Mouse (Mus musculus) MEL (cell line): ENCODE measurements at regions not wholly inside any gene's neighbourhood (a gene's known extent, or its start where the extent isn't known, plus 50 kb on each side); places are given as distances from the start of the nearest gene placed in this dataset.

ENCODE experiments used
- CTCF ChIP-seq, 3 experiments: IDR thresholded peaks in 2 of 3; conservative IDR thresholded peaks in 1 of 3; 2 replicates each; pipeline ENCODE4 v1.5.1; 2011 to 2012; ENCODE audit warnings: low read length in 3 of 3, low read depth in 2 of 3, mild to moderate bottlenecking in 2 of 3, improper control_type of control experiment in 1 of 3, inconsistent platforms in 1 of 3, mixed read lengths in 1 of 3, moderate library complexity in 1 of 3; ENCODE audit not compliant: control insufficient read depth in 1 of 3, insufficient read depth in 1 of 3, poor library complexity in 1 of 3, severe bottlenecking in 1 of 3
- E2F4 ChIP-seq: IDR thresholded peaks from 2 replicates; pipeline ENCODE4 v1.6.1; 2011; ENCODE audit warnings: low read depth, low read length, improper control_type of control experiment, borderline replicate concordance
- ETS1 ChIP-seq: IDR thresholded peaks from 2 replicates; pipeline ENCODE4 v1.6.1; 2012; ENCODE audit warnings: low read depth, mild to moderate bottlenecking, inconsistent platforms, low read length, improper control_type of control experiment, moderate library complexity
- MAX ChIP-seq: IDR thresholded peaks from 2 replicates; pipeline ENCODE4 v1.6.1; 2011; ENCODE audit warnings: low read length, improper control_type of control experiment
- POLR2A ChIP-seq, 2 experiments: IDR thresholded peaks; 2 replicates each; pipeline ENCODE4 v1.6.1; 2011 to 2012; ENCODE audit warnings: low read length in 2 of 2, mild to moderate bottlenecking in 2 of 2, control low read depth in 1 of 2, improper control_type of control experiment in 1 of 2, low read depth in 1 of 2, moderate library complexity in 1 of 2; ENCODE audit not compliant: control insufficient read depth in 1 of 2, insufficient read depth in 1 of 2, poor library complexity in 1 of 2
- POLR2AphosphoS2 ChIP-seq: IDR thresholded peaks from 2 replicates; pipeline ENCODE4 v1.6.1; 2011; ENCODE audit warnings: low read length, improper control_type of control experiment
- SIN3A ChIP-seq: IDR thresholded peaks from 2 replicates; pipeline ENCODE4 v1.6.1; 2012; ENCODE audit warnings: low read length, improper control_type of control experiment, inconsistent platforms
- SMC3 ChIP-seq: IDR thresholded peaks from 2 replicates; pipeline ENCODE4 v1.6.1; 2011; ENCODE audit warnings: low read depth, low read length, improper control_type of control experiment
- TBP ChIP-seq: IDR thresholded peaks from 2 replicates; pipeline ENCODE4 v1.8.0; 2011; ENCODE audit warnings: low read depth, low read length, improper control_type of control experiment
- TCF12 ChIP-seq: IDR thresholded peaks from 2 replicates; pipeline ENCODE4 v1.6.1; 2014; ENCODE audit warnings: low read depth, mild to moderate bottlenecking, inconsistent platforms, low read length, improper control_type of control experiment, moderate library complexity
- UBTF ChIP-seq: IDR thresholded peaks from 2 replicates; pipeline ENCODE4 v1.6.1; 2012; ENCODE audit warnings: low read depth, mild to moderate bottlenecking, inconsistent platforms, low read length, improper control_type of control experiment, moderate library complexity, borderline replicate concordance; ENCODE audit not compliant: insufficient read depth
- ZC3H11A ChIP-seq: IDR thresholded peaks from 2 replicates; pipeline ENCODE4 v1.6.1; 2012; ENCODE audit warnings: low read depth, mild to moderate bottlenecking, inconsistent platforms, low read length, improper control_type of control experiment
- ZNF384 ChIP-seq: IDR thresholded peaks from 2 replicates; pipeline ENCODE4 v1.6.1; 2012; ENCODE audit warnings: low read depth, mild to moderate bottlenecking, inconsistent platforms, low read length, improper control_type of control experiment

DNA sequence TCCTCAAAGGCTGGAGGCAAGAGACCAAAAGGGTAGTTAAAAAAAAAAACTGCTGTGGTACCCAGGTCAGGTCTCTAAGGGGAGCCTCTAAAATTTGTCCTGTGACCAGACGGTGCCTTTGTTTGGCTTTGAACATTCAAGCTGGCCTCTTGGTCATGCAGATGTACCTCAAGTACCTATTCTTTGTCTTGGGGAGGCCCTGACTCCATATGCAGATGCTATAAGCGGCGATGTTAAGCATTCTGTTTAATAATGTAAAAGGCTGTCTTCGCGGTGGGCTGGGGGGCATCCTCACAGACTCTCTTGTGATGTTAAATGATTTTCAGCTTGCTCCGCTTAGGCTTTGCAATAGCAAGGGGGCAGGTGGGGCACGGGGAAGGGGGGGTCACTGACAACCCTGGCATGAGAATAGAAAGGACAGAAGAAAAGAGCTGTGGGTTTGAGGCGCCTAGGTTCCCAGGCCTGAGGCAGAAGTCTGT, 85.8 kb upstream of the Pja1 start:
- TF ChIP-seq CTCF (IDR thresholded peaks at IDR 0.05 in 2 of 3, conservative IDR thresholded peaks at IDR 0.05 in 1 of 3; ENCODE audit: control insufficient read depth in 1 of 3, insufficient read depth in 1 of 3, low read depth in 2 of 3, low read length in 3 of 3, poor library complexity in 1 of 3, severe bottlenecking in 1 of 3) (no peak), TBP (no peak), ZNF384 (no peak), ETS1 (no peak), E2F4 (no peak), UBTF (no peak), POLR2A (IDR thresholded peaks at IDR 0.05; ENCODE audit: control insufficient read depth in 1 of 2, insufficient read depth in 1 of 2, low read depth in 1 of 2, low read length in 2 of 2, poor library complexity in 1 of 2) (no peak), POLR2AphosphoS2 (no peak), SIN3A (no peak), TCF12 (no peak), MAX (no peak), ZC3H11A (no peak), SMC3 (no peak)
